Mouse (Mus musculus) left cerebral cortex, postnatal 14 days (tissue): ENCODE measurements around the gene Wfdc1. TPM values are rescaled to one million over a fixed set of nuclear protein-coding genes. Genes with fewer than 3 reads are reported as not detected.
A peak's percentile ranks its signal among the peaks of the same experiment; 100 is the strongest.

Experiments
- DNase-seq, 2 experiments: peaks; one replicate each; pipeline ENCODE4 v3.0.0; 2021 to 2022; ENCODE audit warnings: low spot score in 2 of 2, mixed read lengths in 1 of 2
- intact Hi-C: fragments of 180-260 bp; cut with DNase I; formaldehyde crosslinking; loops from one replicate; pipeline ENCODE4 v1.15.1; 2025
- total RNA-seq, 2 experiments: library from RNA; stranded (reverse); gene quantifications; 2 replicates each; pipeline ENCODE4 v1.2.3; 2021

The Wfdc1 gene
- total RNA-seq, 2 experiments from 2014 or later: 8.8 to 9.3 TPM

GRCm38 (mm10) chr8:119719011-119719501, 52.9 kb downstream of the Wfdc1 start:
- DNase-seq: peak; percentile 42 to 78
- intact Hi-C loops: no loop called here

- intact Hi-C loops: no loop called here
- DNase-seq: no peak
Measured at GRCm38 (mm10) chr8:119722348-119722747, 56.2 kb downstream of the Wfdc1 start.

GRCm38 (mm10) chr8:119723676-119724075, 57.5 kb downstream of the Wfdc1 start:
- intact Hi-C loops: no loop called here
- no peak for DNase-seq

GRCm38 (mm10) chr8:119724596-119724995, 58.4 kb downstream of the Wfdc1 start:
- DNase-seq: no peak
- intact Hi-C loops: no loop called here

- intact Hi-C loops: no loop called here
- no peak for DNase-seq
Measured at GRCm38 (mm10) chr8:119727093-119727492, 60.9 kb downstream of the Wfdc1 start.

GRCm38 (mm10) chr8:119728351-119728895, 62.3 kb downstream of the Wfdc1 start:
- DNase-seq: no peak
- intact Hi-C loops: no loop called here

- intact Hi-C loops: no loop called here
- no peak for DNase-seq
Measured at GRCm38 (mm10) chr8:119732072-119732471, 65.9 kb downstream of the Wfdc1 start.

- intact Hi-C loops: no loop called here
- no peak for DNase-seq
Measured at GRCm38 (mm10) chr8:119736348-119736917, 70.3 kb downstream of the Wfdc1 start.

- DNase-seq: no peak
- intact Hi-C loops: no loop called here
Measured at GRCm38 (mm10) chr8:119737093-119737900, 71.1 kb downstream of the Wfdc1 start.

Other genes starting within 250 kb of the Wfdc1 start
- gene Osgin1, start 232.2 kb upstream of the Wfdc1 start, total RNA-seq: under 1 TPM; 0.40 to 0.53 TPM
- gene Necab2, start 219.6 kb upstream of the Wfdc1 start, total RNA-seq: 10 to 100 TPM; 42.8 to 60.9 TPM
- under 1 TPM; 0.17 to 0.22 TPM for gene Slc38a8, start 164.7 kb upstream of the Wfdc1 start, total RNA-seq
- gene Mbtps1, start 107.6 kb upstream of the Wfdc1 start, total RNA-seq: 10 to 100 TPM; 59.3 to 59.5 TPM
- gene Hsdl1, start 91.2 kb upstream of the Wfdc1 start, total RNA-seq: 10 to 100 TPM; 42.3 to 47.2 TPM
- under 1 TPM; 0.11 to 0.20 TPM for gene Dnaaf1, start 91.1 kb upstream of the Wfdc1 start, total RNA-seq
- gene Taf1c, start 61.1 kb upstream of the Wfdc1 start, total RNA-seq: 10 to 100 TPM; 10.5 to 12.1 TPM
- gene Adad2, start 53.6 kb upstream of the Wfdc1 start, total RNA-seq: under 1 TPM in 1 of 2 experiments, not detected in 1; 0.29 TPM
- gene Kcng4, start 30.7 kb upstream of the Wfdc1 start, total RNA-seq: 1 to 10 TPM; 2.2 to 2.4 TPM
- gene Atp2c2, start 33.6 kb downstream of the Wfdc1 start, total RNA-seq: 1 to 10 TPM; 1.8 to 1.9 TPM
- gene Tldc1, start 112.1 kb downstream of the Wfdc1 start, total RNA-seq: 10 to 100 TPM; 17.3 to 19.0 TPM
- 10 to 100 TPM; 65.0 to 67.4 TPM for gene Cotl1, start 174.2 kb downstream of the Wfdc1 start, total RNA-seq
- gene Klhl36, start 195.9 kb downstream of the Wfdc1 start, total RNA-seq: 1 to 10 TPM; 6.0 to 7.3 TPM
- gene Usp10, start 244.0 kb downstream of the Wfdc1 start, total RNA-seq: 10 to 100 TPM; 82.2 to 95.2 TPM
- 1 to 10 TPM; 2.8 to 7.3 TPM for gene Gm20388, start 244.5 kb downstream of the Wfdc1 start, total RNA-seq